Mouse (Mus musculus) C2C12 (cell line): ENCODE results near the gene Srp9.

Experiments
- CTCF ChIP-seq: IDR thresholded peaks from one replicate; pipeline ENCODE4 v1.5.1; 2011; ENCODE audit not compliant: control insufficient read depth, insufficient read depth, insufficient read length
- MAX ChIP-seq: IDR thresholded peaks from one replicate; pipeline ENCODE4 v1.6.1; 2011; ENCODE audit warnings: mild to moderate bottlenecking, control low read depth
- MYOG ChIP-seq: IDR thresholded peaks from one replicate; pipeline ENCODE4 v1.6.1; 2011; ENCODE audit not compliant: control insufficient read depth, insufficient read length; ENCODE audit errors: extremely low read depth
- USF1 ChIP-seq: IDR thresholded peaks from one replicate; pipeline ENCODE4 v1.6.1; 2011; ENCODE audit warnings: low read depth, mild to moderate bottlenecking, control low read depth, moderate library complexity

GRCm38 (mm10) chr1:182139937-182140336 lies 15.4 kb downstream of the Srp9 start:
- no peak for TF ChIP-seq MAX
- no peak for TF ChIP-seq CTCF
- no peak for TF ChIP-seq MYOG
- no peak for TF ChIP-seq USF1
